Mouse (Mus musculus): ENCODE results near the gene Ssbp2. TPM values are rescaled to one million over a fixed set of nuclear protein-coding genes. Genes with fewer than 3 reads are reported as not detected.

Gene Ssbp2
- polyA plus RNA-seq, 1 experiment from 2014 or later, result 204 TPM

- DNase-seq (ENCODE audit: low spot score) (no peak), ATAC-seq (ENCODE audit: low FRiP score) (no peak)
- no peaks in the 10 kb centered on the region for H3K9me3 ChIP-seq (ENCODE audit: control insufficient read depth, low read length)
- H3K4me2 ChIP-seq (replicated peaks), result no peak overlapping the region
- no peak overlapping the region for H3K4me3 ChIP-seq (replicated peaks; ENCODE audit: low read length)
- H3K36me3 ChIP-seq (replicated peaks; ENCODE audit: control insufficient read depth, insufficient read depth), result no peaks in the 10 kb centered on the region
- peaks cover 6% of the 10 kb centered on the region; the same call in 1 of the 2 replicates for H3K4me1 ChIP-seq (replicated peaks; ENCODE audit: control insufficient read depth, insufficient read depth, low read length)
- WGBS, result 96% methylated on average over 5 of the region's 5 CpGs
- H3K27me3 ChIP-seq (ENCODE audit: control insufficient read depth, insufficient read depth, low read length), result no peaks in the 10 kb centered on the region
- no peak overlapping the region for H3K27ac ChIP-seq
- no peak overlapping the region for H3K9ac ChIP-seq
Measured at GRCm38 (mm10) chr13:91746470-91746869, 286.4 kb downstream of the Ssbp2 start.

GRCm38 (mm10) chr13:91748401-91748800, 288.3 kb downstream of the Ssbp2 start:
- 91% methylated on average over 2 of the region's 2 CpGs for WGBS
- DNase-seq (ENCODE audit: low spot score), result no peak

DNA sequence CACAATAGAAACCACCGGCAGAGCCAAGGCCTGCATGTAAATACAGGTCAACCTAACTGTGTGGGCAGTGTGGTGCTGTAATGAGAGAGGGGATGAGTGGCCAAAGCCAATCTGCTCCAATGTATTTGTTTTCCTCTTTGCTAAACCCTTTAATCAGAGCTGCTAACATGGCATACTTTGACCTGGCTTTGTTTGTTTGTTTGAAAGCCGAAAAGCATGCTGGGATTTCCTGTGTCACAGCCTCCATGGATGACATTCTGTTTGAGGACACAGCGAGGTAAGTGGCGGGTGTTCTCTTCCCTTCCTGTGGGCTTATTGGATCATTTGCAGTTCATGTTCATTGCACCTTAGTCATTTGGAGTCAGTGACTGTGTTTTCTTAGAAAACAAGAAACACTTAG, 289.9 kb downstream of the Ssbp2 start:
- ATAC-seq (ENCODE audit: low FRiP score), result no peak
- DNase-seq (ENCODE audit: low spot score), result no peak
- Histone ChIP-seq H3K9me3 (ENCODE audit: control insufficient read depth, low read length) (no peaks in the 10 kb centered on the region), H3K9ac (no peak overlapping the region), H3K27ac (no peak overlapping the region), H3K36me3 (replicated peaks; ENCODE audit: control insufficient read depth, insufficient read depth) (no peaks in the 10 kb centered on the region), H3K27me3 (ENCODE audit: control insufficient read depth, insufficient read depth, low read length) (no peaks in the 10 kb centered on the region), H3K4me2 (replicated peaks) (no peak overlapping the region), H3K4me3 (replicated peaks; ENCODE audit: low read length) (no peak overlapping the region), H3K4me1 (replicated peaks; ENCODE audit: control insufficient read depth, insufficient read depth, low read length) (no peaks in the 10 kb centered on the region)
- WGBS, result 88% methylated on average over 4 of the region's 4 CpGs

More at GRCm38 (mm10) chr13:91748401-91748800, 288.3 kb downstream of the Ssbp2 start:
- H3K4me1 ChIP-seq (replicated peaks; ENCODE audit: control insufficient read depth, insufficient read depth, low read length), result no peaks in the 10 kb centered on the region
- no peak overlapping the region for H3K4me2 ChIP-seq (replicated peaks)
- no peak overlapping the region for H3K4me3 ChIP-seq (replicated peaks; ENCODE audit: low read length)
- no peaks in the 10 kb centered on the region for H3K36me3 ChIP-seq (replicated peaks; ENCODE audit: control insufficient read depth, insufficient read depth)
- H3K27ac ChIP-seq, result no peak overlapping the region
- no peaks in the 10 kb centered on the region for H3K9me3 ChIP-seq (ENCODE audit: control insufficient read depth, low read length)
- ATAC-seq (ENCODE audit: low FRiP score), result no peak
- no peak overlapping the region for H3K9ac ChIP-seq
- H3K27me3 ChIP-seq (ENCODE audit: control insufficient read depth, insufficient read depth, low read length), result no peaks in the 10 kb centered on the region

Small RNAs within 50 kb of the gene (microRNA-seq; reads per million reads assigned to microRNA genes)
- not detected for gene Gm27656

Other genes with a start within 250 kb of the Ssbp2 start
- 13.3 and 17.2 TPM in 2 replicates for gene Atg10, start 236.3 kb upstream of the Ssbp2 start, polyA plus RNA-seq (2014; fragmentation: Nextera tagmentation; extraction: Ambion mirVana)

All from hindbrain, embryonic 14.5 days (tissue).